Mouse (Mus musculus): ENCODE data around the gene Surf6.

The Surf6 gene

GRCm38 (mm10) chr2:26913416-26914147 lies 10.9 kb upstream of the Surf6 start:
- peak; percentile 62 for DNase-seq (ENCODE audit: low read depth, low spot score)

- DNase-seq (ENCODE audit: low read depth, low spot score), result peak; percentile 38
Measured at GRCm38 (mm10) chr2:26912253-26912770, 9.6 kb upstream of the Surf6 start.

GRCm38 (mm10) chr2:26910994-26911765 lies 8.5 kb upstream of the Surf6 start:
- DNase-seq (ENCODE audit: low read depth, low spot score), result peak; percentile 77

- DNase-seq (ENCODE audit: low read depth, low spot score), result peak; percentile 97
Measured at GRCm38 (mm10) chr2:26910124-26910993, 7.7 kb upstream of the Surf6 start, which contains the start of the genes Med22 and Rpl7a. Gene Med22 (minus strand): TSS chr2:26910677. Gene Rpl7a (plus strand): TSS chr2:26910764.

- no peak for DNase-seq (ENCODE audit: low read depth, low spot score)
Measured at GRCm38 (mm10) chr2:26909387-26909784, 6.7 kb upstream of the Surf6 start.

- DNase-seq (ENCODE audit: low read depth, low spot score), result no peak
Measured at GRCm38 (mm10) chr2:26908710-26909386, 6.2 kb upstream of the Surf6 start.

GRCm38 (mm10) chr2:26907109-26907508 lies 4.4 kb upstream of the Surf6 start:
- DNase-seq (ENCODE audit: low read depth, low spot score), result no peak

- DNase-seq (ENCODE audit: low read depth, low spot score), result no peak
Measured at GRCm38 (mm10) chr2:26906431-26906830, 3.8 kb upstream of the Surf6 start.

- no peak for DNase-seq (ENCODE audit: low read depth, low spot score)
Measured at GRCm38 (mm10) chr2:26905936-26906335, 3.3 kb upstream of the Surf6 start.

- no peak for DNase-seq (ENCODE audit: low read depth, low spot score)
Measured at GRCm38 (mm10) chr2:26903311-26903710, 632 bp upstream of the Surf6 start.

- no peak for DNase-seq (ENCODE audit: low read depth, low spot score)
Measured at GRCm38 (mm10) chr2:26901834-26902400, 762 bp downstream of the Surf6 start.

GRCm38 (mm10) chr2:26900731-26901130 lies 1.9 kb downstream of the Surf6 start:
- no peak for DNase-seq (ENCODE audit: low read depth, low spot score)

- no peak for DNase-seq (ENCODE audit: low read depth, low spot score)
Measured at GRCm38 (mm10) chr2:26895898-26896297, 6.8 kb downstream of the Surf6 start.

- peak; percentile 81 for DNase-seq (ENCODE audit: low read depth, low spot score)
Measured at GRCm38 (mm10) chr2:26886170-26886569, 16.5 kb downstream of the Surf6 start.

- DNase-seq (ENCODE audit: low read depth, low spot score), result peak; percentile 82
Measured at GRCm38 (mm10) chr2:26885541-26885940, 17.1 kb downstream of the Surf6 start.

GRCm38 (mm10) chr2:26878571-26878970 lies 24.1 kb downstream of the Surf6 start:
- DNase-seq (ENCODE audit: low read depth, low spot score), result peak; percentile 81

- DNase-seq (ENCODE audit: low read depth, low spot score), result peak; percentile 72
Measured at GRCm38 (mm10) chr2:26870666-26871065, 32.0 kb downstream of the Surf6 start.

GRCm38 (mm10) chr2:26864879-26865278 lies 37.8 kb downstream of the Surf6 start, which contains the start of gene Abo:
Gene Abo (minus strand): TSS chr2:26864979.
- DNase-seq (ENCODE audit: low read depth, low spot score), result no peak

GRCm38 (mm10) chr2:26862856-26863255 lies 39.8 kb downstream of the Surf6 start:
- DNase-seq (ENCODE audit: low read depth, low spot score), result no peak

- peak; percentile 49 for DNase-seq (ENCODE audit: low read depth, low spot score)
Measured at GRCm38 (mm10) chr2:26847706-26848105, 55.0 kb downstream of the Surf6 start.

Measured in R1 (cell line).